Mouse (Mus musculus): ENCODE measurements around the gene Shd.
A peak's percentile ranks its signal among the peaks of the same experiment; 100 is the strongest.

Shd gene

GRCm38 (mm10) chr17:55958918-55959728 is 11.1 kb upstream of the Shd start, which contains the start of gene Yju2:
Yju2 (plus strand) TSS chr17:55959099.
- peak; percentile 93 for DNase-seq (ENCODE audit: low read depth, low spot score)

GRCm38 (mm10) chr17:55959946-55960740 is 10.1 kb upstream of the Shd start:
- DNase-seq (ENCODE audit: low read depth, low spot score): no peak

- no peak for DNase-seq (ENCODE audit: low read depth, low spot score)
Observed at GRCm38 (mm10) chr17:55960791-55961190, 9.5 kb upstream of the Shd start.

- DNase-seq (ENCODE audit: low read depth, low spot score): no peak
Observed at GRCm38 (mm10) chr17:55961631-55962030, 8.6 kb upstream of the Shd start.

DNA sequence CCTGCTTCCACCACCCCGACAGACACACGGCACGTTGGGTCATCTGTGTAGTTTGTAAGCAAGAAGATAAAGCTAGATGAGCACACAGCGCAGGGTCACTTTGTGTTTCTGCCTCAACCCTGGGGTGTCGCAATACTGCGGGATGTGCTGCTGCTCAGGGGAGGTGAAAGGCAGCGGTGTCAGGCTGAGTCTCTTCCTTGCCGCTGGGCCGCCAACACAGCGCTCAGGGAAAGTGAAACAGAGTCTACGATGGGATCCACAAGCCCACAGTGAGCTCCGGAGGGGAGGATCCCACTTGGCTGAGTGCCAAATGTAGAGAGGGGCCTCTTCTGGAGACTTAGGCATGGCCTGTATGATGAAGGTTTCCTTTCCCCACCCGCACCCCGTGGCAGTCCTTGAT is 7.1 kb upstream of the Shd start:
- DNase-seq (ENCODE audit: low read depth, low spot score): no peak

DNA sequence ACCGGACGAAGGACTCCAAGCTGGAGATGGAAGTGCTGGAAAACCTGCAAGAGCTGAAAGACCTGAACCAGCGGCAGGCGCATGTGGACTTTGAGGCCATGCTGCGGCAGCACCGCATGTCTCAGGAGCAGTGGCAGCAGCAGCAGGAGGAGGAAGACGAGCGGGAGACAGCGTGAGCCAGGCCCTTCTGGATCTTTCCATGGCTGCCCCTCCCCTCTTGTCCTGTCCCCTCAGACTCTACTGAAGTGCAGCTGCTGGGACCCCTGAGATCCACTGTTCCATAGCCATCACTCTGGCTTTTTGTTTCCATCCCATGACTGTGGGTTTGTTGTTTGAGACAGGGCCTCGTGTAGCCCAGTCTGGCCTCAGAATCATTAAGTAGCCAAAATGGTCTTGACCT is 5.8 kb upstream of the Shd start:
- no peak for DNase-seq (ENCODE audit: low read depth, low spot score)

DNA sequence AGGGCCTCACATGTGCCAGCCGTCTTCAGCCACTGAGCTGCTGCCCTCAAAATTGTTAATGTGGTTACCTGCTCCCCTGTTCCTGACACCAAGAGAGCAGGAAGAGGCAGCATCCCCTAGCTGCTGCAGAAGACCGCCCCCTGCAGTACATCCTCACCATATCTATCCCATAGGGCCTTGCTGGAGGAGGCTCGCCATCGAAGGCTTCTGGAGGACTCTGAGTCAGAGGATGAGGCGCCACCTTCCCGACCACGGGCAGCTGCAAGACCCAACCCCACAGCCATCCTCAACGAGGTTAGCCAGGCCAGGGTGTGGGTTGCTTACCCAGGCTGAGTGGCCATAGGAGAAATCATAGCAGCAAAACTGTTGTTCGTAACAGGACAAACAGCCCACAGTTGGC is 5.3 kb upstream of the Shd start:
- DNase-seq (ENCODE audit: low read depth, low spot score): no peak

DNA sequence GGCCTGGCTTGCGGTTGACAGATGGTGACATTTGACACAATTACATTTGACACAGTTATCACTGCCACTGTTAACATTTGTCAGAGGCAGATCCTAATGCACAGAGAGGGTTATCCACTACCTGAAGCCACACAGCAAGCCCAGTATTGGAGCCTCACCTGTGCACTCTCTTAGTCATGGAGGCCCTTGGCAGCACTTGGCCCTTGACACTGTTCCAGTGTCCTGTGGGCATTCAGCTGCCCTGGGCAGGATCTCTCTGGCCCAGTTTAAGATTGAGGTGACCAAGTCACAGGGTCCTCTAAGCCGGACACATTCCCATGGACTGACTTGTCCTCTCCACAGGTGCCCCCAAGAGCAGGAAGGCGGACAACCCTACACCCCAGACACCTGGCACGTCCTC is 3.1 kb upstream of the Shd start:
- no peak for DNase-seq (ENCODE audit: low read depth, low spot score)

DNA sequence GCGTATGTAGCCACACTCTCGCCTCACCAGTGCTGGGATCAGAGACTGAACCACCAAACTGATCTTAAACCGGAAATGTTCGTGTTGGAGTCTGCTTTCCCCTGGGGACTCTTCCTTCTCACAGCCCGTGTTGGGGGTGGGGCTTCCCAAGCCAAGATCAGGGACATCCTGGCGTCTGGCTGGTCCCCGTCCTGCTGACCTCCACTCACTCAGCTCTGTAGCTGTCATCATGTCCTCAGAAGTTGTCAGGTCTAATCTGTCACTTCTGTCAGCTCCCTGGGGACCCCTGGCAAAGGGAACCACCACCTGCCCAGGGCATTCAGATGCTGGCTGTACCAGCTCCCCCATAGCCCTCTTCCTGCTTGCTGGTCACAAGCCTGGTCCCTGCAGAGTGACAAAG is 2.1 kb upstream of the Shd start:
- no peak for DNase-seq (ENCODE audit: low read depth, low spot score)

- no peak for DNase-seq (ENCODE audit: low read depth, low spot score)
Observed at GRCm38 (mm10) chr17:55969560-55969959, 707 bp upstream of the Shd start.

DNA sequence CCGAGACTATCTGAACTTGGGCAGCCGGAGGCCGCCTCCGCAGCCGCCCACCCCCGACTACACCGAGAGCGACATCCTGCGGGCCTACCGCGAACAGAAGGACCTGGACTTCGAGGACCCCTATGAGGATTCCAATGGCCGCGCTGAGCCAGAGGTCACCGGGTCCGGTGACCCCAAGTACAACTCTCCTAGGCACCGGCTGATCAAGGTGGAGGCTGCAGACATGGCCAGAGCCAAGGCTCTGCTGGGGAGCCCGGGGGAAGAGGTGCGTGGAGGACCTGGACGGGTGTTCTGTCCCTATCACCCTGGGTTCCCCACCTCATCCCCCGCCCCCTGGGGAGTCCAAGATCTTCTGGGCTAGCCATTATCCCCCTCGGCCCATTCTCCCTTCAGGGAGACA is 1.2 kb downstream of the Shd start:
- DNase-seq (ENCODE audit: low read depth, low spot score): no peak

GRCm38 (mm10) chr17:55976255-55976862 is 6.1 kb downstream of the Shd start:
- peak; percentile 62 for DNase-seq (ENCODE audit: low read depth, low spot score)

DNA sequence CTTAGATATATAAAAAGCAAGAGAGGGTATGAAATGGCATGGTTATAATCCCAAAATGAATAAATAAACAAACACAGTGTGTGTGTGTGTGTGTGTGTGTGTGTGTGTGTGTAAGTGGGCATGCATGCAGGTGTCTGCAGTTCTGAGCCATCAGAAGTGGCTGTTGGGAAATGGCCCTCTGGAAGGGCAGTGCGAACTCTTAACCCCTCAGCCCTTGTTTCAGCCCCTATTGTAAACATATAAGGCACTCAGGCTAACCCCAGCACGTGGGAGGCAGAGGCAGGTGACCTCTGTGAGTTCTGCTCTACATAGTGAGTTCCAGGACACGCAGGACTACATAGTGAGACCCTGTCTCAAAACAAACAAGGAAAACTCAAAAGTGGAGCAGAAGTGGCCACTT is 7.0 kb downstream of the Shd start:
- DNase-seq (ENCODE audit: low read depth, low spot score): no peak

GRCm38 (mm10) chr17:55986030-55986961 is 16.0 kb downstream of the Shd start, which contains the start of gene Fsd1:
Fsd1 (plus strand) TSS chr17:55986509.
- DNase-seq (ENCODE audit: low read depth, low spot score): no peak

GRCm38 (mm10) chr17:55990278-55990898 is 20.1 kb downstream of the Shd start:
- DNase-seq (ENCODE audit: low read depth, low spot score): no peak

DNA sequence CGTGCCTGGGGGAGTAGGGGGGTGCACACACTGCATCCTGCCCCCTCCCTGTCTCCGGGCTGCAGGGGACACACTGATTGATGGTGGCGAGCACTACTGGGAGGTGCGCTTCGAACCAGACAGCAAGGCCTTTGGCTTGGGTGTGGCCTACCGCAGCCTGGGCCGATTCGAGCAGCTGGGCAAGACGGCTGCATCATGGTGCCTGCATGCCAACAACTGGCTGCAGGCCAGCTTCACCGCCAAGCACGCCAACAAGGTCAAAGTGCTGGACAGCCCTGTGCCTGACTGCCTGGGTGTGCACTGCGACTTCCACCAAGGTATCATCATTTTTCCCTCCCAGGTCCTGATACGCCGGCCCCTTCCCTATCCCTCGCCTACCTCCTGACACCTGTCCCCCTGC is 25.7 kb downstream of the Shd start:
- DNase-seq (ENCODE audit: low read depth, low spot score): no peak

- DNase-seq (ENCODE audit: low read depth, low spot score): no peak
Observed at GRCm38 (mm10) chr17:55999794-56000499, 29.7 kb downstream of the Shd start.

- DNase-seq (ENCODE audit: low read depth, low spot score): no peak
Observed at GRCm38 (mm10) chr17:56003000-56003399, 32.7 kb downstream of the Shd start.

DNA sequence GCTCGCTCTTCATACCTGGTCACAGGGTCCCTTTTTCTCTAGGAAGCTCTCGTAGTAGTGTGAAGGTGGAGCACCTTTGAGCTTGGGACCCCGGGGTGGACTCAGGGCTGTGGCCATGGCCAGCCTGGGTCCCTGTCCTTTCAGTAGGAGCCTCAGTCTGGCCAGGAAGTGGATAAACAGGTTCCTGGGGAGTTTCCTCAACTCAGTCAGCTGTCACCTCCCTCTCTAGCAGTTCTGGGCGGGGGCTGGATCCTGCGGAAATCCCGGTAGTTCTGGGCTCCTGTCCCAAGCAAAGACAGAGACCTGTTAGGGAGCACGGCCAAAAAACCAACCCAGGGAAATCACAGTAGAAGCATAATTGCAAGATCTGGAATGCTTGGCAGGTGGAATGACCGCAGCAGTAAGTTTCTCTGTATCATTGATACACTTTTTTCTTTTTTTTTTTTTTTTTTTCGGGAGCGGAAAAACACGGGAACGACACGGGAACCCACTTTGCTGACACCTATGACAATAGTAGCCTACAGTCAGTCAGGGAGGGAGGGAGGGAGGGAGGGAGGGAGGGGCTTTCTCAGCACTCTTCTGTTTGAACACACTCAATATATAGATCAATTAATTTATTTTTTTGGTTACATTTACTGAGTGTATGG is 35.3 kb downstream of the Shd start, which contains the start of the genes Stap2 and Mpnd:
TSS of gene Stap2 (minus strand) at position 170 of the 647 bp plus-strand sequence.
TSS of gene Mpnd (plus strand) at position 297 of the 647 bp plus-strand sequence.
- peak; percentile 30 for DNase-seq (ENCODE audit: low read depth, low spot score)

Data from retina, postnatal 7 days (tissue).